In the genomic region with DNA sequence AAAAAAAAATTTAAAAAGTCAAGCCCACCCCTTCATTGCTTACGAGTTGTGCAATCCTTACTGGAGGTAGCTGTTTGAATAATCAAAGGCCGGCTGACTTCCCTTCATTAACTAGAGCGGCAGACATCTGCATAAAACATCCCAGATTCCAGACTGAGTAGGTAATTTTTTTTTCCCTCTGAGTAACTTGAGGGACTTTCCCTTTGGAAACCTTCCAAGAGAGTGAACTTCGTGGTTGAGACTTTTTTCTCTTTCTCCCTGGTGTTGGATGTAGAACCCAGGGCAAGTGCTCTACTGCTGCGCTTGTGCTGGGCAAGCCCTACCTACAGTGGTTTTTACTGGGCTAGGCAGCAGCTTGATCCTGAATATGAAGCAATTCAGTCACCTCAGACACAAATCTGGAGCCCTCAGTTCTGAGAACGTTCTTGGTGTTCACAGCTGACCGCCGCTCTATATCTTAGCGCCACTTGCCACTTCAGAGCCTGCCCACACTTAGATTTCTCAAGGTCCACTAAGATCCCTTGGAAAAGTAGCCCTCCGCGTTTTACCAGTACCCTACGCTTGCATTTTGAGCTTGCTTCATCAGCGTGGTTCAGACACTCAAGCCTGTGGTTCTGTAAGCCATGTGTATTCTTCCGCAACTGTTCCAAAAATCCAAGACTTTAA, we compare ENCODE assay signal across 8 mouse cellular contexts.
DNase-seq lines count a peak whose midpoint lies in the region; ATAC-seq and TF ChIP-seq lines count a peak whose summit lies in the region.

No protein-coding gene starts in this region.

- no peak for TF ChIP-seq POLR2A in lung, adult 2 months (IDR thresholded peaks at IDR 0.05; ENCODE audit: borderline replicate concordance, extremely low read depth, low read depth, low read length)

- peak overlapping the region; percentile 89 for H3K27ac ChIP-seq in gastrocnemius, adult 2 months
- H3K27ac ChIP-seq in heart, embryonic 13.5 days (replicated peaks), result peak overlapping the region; percentile 75

- TF ChIP-seq CTCF in gastrocnemius, adult 2 months (IDR thresholded peaks at IDR 0.05), result no peak
- no peak for TF ChIP-seq CTCF in lung, adult 2 months (IDR thresholded peaks at IDR 0.05; ENCODE audit: insufficient read depth, low read length)

- H3K9ac ChIP-seq in heart, embryonic 13.5 days, result no peak overlapping the region

- intact Hi-C loops in gastrocnemius, adult 2 months (cut with DNase I), result loop anchor here (2.0 kb wide), 2 partner anchors 73 to 203 kb away; a partner anchor contains a TSS
- intact Hi-C loops in gastrocnemius, postnatal 14 days (cut with DNase I; ENCODE audit: low total_unique reads), result no loop called here

- H3K27me3 ChIP-seq in heart, embryonic 13.5 days (replicated peaks), result no peaks in the 10 kb centered on the region

- no peaks in the 10 kb centered on the region for H3K9me3 ChIP-seq in heart, embryonic 13.5 days

- WGBS in heart, embryonic 13.5 days, result 59% methylated on average over 14 of the region's 14 CpGs
- 44% methylated on average over 14 of the region's 14 CpGs for WGBS in lung, adult 2 months

- H3K4me3 ChIP-seq in gastrocnemius, adult 2 months, result peak overlapping the region; percentile 61
- no peak overlapping the region for H3K4me3 ChIP-seq in heart, embryonic 13.5 days
- no peak overlapping the region for H3K4me3 ChIP-seq in lung, adult 2 months (replicated peaks; ENCODE audit: extremely low read depth, low read depth, low read length)

- H3K4me1 ChIP-seq in heart, embryonic 13.5 days, result peaks cover 43% of the 10 kb centered on the region
- peaks cover 9% of the 10 kb centered on the region for H3K4me1 ChIP-seq in lung, adult 2 months (ENCODE audit: control insufficient read depth, insufficient read depth, low read length)

- peak; percentile 55 for DNase-seq in gastrocnemius, adult 2 months
- no peak for DNase-seq in gastrocnemius, postnatal 14 days
- DNase-seq in R1 (ENCODE audit: low read depth, low spot score), result peak; percentile 73
- DNase-seq in lung, adult 2 months, result peak; percentile 41
- no peak for DNase-seq in yolk sac, embryonic 10.5 days (ENCODE audit: low spot score)
- DNase-seq in urinary bladder, postnatal 36 days (ENCODE audit: low spot score in 2 of 2), result no peak
- no peak for DNase-seq in frontal cortex, postnatal 36 days (ENCODE audit: low spot score in 2 of 2)

- no peak for ATAC-seq in heart, embryonic 13.5 days (ENCODE audit: extremely low read depth, insufficient number of reproducible peaks, low FRiP score, low TSS enrichment)

- H3K36me3 ChIP-seq in heart, embryonic 13.5 days, result no peaks in the 10 kb centered on the region

- peak overlapping the region; percentile 4; the same call in 1 of the 2 replicates for H3K4me2 ChIP-seq in heart, embryonic 13.5 days

Comparison
In these comparisons a context has a peak if more than half of its experiments do, and no peak if none do; other contexts are left out.
1. DNase-seq: peak in gastrocnemius, adult 2 months (single experiment), R1 (single experiment) and lung, adult 2 months (single experiment); none in gastrocnemius, postnatal 14 days (single experiment), yolk sac, embryonic 10.5 days (single experiment), urinary bladder, postnatal 36 days (0 of 2) and frontal cortex, postnatal 36 days (0 of 2).